Mouse (Mus musculus) liver, adult 2 months (tissue): Measurements from ENCODE around the gene 2310022A10Rik.

Experiments
- CTCF ChIP-seq: fragments of 200-500 bp; IDR thresholded peaks from 2 replicates; pipeline ENCODE4 v1.5.1; 2011; ENCODE audit warnings: low read depth, low read length, control low read depth
- POLR2A ChIP-seq: fragments of 200-500 bp; IDR thresholded peaks from 2 replicates; pipeline ENCODE4 v1.6.1; 2011; ENCODE audit warnings: low read length, control low read depth; ENCODE audit not compliant: insufficient read depth; ENCODE audit errors: extremely low read depth

DNA sequence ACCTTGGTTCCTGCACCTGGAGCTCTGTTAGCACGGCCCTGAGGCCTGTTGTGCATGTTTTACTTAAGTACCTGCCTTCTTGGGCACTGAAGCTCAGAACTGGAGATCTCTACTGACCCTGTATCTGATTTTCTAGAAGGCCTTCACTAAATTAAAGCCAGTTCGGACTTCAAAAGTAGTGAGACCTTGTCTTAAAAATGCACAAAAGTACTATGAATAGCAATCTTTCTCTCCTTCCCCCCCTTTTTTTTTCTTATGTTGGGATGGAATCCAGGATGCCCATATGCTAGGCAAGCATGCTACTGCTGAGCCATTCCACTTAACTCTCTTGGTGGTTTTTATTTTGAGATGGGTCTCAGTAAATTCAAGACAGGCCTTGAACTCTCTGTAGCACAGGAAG lies 49.1 kb downstream of the 2310022A10Rik start:
- TF ChIP-seq CTCF, result no peak
- TF ChIP-seq POLR2A, result no peak
